Mouse (Mus musculus) spleen, adult 12 weeks (tissue): ENCODE results near the gene Cbln4.

ENCODE experiments used
- DNase-seq: peaks from one replicate; pipeline ENCODE4 v3.0.0; 2022; ENCODE audit warnings: low spot score

The Cbln4 gene

GRCm38 (mm10) chr2:172043235-172043610, at the start of gene Cbln4:
Gene Cbln4, minus strand, starts transcription at chr2:172043466.
- DNase-seq: no peak

GRCm38 (mm10) chr2:172078596-172078995, 35.3 kb upstream of the Cbln4 start:
- no peak for DNase-seq

DNA sequence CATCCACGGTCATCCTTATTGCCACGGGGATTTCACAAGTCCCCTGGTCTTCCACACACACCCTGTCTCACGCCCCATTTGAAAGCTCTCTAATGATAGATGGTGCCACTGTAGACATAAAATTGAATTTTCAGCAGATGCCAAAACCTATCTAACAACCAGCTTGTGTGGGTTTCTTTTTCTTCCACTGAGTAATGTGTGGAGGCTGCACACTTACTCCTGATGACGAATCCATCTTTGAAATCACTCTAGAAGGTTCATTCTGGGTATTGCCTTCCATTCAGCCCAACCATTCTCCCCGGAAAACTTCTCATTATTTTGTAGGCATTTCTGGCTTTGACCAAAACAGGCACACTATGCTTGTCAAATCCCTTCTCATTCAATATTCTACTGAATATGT, 33.0 kb upstream of the Cbln4 start:
- no peak for DNase-seq

DNA sequence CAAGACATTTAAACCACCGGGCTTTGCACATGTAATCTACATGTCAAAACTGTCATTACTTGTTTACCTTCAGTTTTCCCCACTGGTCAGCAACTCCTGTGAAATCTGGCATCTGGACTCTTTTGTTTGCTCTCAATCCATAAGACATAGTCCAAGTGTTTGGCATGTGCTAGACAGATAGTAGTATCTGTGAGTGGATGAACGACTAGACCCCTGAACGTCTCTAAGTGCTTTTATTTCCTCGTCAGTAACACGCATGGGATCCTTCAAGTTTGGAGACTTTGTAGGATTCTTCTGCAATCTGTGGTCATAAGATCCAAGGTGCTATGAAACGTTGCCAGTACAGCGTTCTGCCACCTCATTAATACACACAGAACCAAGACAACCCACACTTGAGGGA, 19.6 kb upstream of the Cbln4 start:
- no peak for DNase-seq

GRCm38 (mm10) chr2:172059747-172060146, 16.5 kb upstream of the Cbln4 start:
- no peak for DNase-seq

DNA sequence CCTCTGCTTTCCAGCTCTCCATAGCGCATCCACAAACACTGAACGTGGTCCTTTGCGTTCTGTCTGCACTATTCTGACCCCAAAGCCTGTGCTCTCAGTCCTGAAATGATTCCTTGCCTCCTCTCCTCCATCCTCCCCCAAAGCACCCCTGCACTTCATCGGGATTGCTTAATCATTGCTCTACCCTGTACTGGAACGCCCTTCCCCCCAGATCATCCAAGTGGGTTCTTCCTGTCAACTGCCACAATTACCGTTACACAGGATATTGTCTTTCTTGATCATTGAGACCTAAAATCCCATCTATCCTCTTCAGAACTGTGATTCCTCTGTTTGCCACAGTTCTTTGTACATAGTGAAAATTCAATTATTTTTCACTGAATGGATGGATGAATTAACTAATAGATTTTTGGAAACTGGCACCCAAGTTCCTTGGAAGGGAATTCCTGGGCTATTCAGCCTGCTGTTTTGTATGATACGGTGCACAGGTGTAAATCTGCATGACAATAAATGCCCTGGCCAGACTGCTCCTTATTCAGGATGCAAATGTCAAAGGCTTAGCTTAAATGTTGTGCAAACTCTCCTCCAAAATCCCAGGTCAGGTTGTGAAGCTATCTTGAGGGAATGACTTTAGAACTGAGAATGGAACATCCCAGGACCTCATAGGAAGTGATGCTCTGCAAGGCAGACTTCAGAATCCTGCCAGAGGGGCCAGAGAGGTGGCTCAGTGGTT, 15.8 kb upstream of the Cbln4 start:
- DNase-seq: no peak

DNA sequence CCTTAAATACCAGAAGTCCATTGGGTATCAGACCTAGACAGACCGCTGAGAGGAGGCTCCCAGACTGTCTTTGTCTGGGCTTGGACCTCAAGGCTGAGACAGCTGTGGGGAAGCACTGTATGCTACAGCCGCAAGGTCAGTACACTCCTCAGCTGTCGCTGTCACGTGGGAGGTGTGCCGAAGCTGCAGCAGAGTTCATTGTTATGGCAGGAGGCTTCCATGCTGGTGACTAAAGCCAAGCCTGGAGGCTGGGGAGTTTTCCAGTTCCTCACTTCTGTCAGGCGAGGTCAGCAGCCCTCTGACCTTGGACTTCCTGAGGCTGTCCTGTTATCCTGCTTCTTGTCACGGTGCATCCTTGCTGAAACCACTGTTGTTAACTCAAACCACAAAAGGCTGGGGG, 2.7 kb upstream of the Cbln4 start:
- no peak for DNase-seq

- no peak for DNase-seq
Observed at GRCm38 (mm10) chr2:172042607-172043234, 545 bp downstream of the Cbln4 start.

DNA sequence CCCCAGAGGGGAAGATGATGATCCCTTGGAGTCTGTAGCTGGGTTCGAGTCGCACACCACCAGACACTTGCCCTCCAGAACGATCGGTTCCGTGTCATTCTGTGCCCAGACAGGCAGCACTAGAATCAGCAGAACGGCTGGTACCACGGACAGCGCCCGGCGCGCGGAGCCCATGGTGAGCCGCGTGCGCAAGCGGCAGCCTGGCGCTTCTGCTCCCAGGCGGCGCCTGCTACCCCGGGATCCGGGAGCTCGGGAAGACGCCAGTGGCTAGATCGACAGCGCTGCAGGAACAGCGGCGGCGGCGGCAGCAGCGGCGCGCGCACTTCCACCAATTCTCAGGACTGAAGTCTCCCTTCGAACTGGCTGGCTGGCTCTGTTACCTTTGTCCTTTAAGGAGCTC, 1.1 kb downstream of the Cbln4 start:
- DNase-seq: no peak

DNA sequence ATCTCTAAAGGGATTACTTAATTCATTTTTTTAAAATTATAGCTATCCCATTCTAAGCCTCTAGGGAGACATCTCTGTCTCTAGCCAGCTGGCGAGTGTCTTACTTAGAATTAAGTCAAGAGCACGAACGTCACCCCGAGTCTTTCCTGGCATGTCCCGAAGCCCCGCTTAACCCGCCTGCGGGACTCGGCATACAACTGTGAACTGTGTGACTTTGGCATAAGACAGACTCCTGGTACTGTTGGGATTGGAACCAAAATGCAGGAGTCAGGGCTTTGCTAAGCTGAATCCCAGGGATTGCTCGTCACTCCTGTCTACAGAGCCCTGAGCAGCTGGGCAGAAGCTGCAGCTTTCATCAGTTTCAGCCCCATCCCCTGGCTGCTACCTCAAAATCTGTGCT, 2.4 kb downstream of the Cbln4 start:
- DNase-seq: no peak

- DNase-seq: no peak
Observed at GRCm38 (mm10) chr2:172039601-172040000, 3.7 kb downstream of the Cbln4 start.

DNA sequence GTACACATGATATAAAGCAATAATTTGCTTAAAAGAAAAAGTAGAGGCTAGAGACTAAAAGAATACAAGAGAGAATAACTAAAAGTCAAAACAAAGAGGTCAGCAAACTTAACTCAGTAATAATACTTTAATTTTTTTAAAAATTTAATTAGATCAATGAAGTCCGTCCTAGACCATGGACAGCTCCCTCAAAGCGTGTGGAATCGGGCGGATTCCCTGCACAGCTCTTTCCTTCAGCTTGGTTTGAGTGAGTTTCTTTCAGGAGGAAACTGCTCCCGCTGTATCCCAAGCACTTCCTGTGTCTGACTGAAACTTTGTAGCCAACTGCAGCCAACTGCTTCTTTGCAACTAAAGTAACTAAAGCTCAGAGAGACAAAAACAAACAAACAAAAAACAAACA, 9.0 kb downstream of the Cbln4 start:
- DNase-seq: no peak

GRCm38 (mm10) chr2:172025459-172026130, 17.7 kb downstream of the Cbln4 start:
- DNase-seq: no peak

- no peak for DNase-seq
Observed at GRCm38 (mm10) chr2:172006726-172007125, 36.5 kb downstream of the Cbln4 start.

DNA sequence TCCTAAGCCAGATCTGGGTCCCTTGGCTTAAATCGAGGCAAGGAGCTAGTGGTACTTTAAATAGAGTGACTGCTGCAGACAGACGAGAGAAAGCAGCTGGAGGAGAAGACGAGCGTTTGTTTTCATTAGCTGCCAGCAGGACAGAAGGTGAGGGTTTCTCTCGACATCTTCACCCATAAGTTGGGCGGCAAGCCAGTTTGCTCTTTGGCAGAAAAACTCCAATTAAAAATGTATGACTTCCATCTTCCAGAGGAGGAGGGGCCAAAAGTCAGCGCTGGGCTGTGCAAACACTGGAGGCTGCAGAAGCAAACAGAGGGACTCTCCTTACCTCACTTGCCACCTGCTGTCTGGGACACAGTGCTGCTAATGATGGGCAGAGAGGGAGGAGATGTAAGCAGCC, 37.3 kb downstream of the Cbln4 start:
- DNase-seq: no peak

GRCm38 (mm10) chr2:172004029-172004984, 39.0 kb downstream of the Cbln4 start:
- DNase-seq: no peak

- DNase-seq: no peak
Observed at GRCm38 (mm10) chr2:171996979-171997686, 46.1 kb downstream of the Cbln4 start.

DNA sequence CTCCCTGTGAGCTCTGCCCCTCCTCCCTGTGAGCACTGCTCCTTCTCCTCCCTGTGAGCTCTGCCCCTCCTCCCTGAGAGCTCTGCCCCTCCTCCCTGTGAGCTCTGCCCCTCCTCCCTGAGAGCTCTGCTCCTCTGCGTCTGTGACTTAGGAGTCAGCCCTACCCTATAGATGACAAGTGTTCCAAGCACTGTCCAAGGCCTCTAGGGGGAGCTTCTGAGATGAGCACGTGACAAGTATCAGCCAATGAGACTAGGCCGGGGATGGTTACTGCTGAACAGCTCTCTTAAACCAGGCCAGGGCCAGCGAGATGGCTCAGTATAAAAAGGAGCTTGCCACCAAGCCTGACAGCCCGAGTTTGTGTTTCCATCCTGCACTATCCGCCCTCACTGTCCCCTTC, 48.4 kb downstream of the Cbln4 start:
- no peak for DNase-seq

DNA sequence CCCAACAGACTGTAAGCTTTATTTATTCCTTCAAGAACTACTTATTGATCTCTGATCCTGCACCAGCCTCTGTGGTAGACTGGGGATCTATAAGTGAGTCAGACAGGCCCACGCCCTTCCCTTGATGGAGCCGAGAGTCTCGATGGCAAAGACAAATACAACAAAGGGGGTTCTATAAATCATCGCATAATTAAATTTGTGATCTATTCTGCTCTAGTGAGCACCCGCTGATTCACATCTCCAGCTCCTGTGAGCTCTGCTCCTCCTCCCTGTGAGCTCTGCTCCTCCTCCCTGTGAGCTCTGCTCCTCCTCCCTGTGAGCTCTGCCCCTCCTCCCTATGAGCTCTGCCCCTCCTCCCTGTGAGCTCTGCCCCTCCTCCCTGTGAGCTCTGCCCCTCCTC, 49.0 kb downstream of the Cbln4 start:
- no peak for DNase-seq

- DNase-seq: no peak
Observed at GRCm38 (mm10) chr2:171986686-171987085, 56.6 kb downstream of the Cbln4 start.
